Mouse (Mus musculus) mouse embryonic stem cell (cell line): ENCODE data around the gene Cavin3.

Experiments used
- in situ Hi-C, 2 experiments: fragments of 300-500 bp; cut with MboI; formaldehyde crosslinking; loops; 1 replicate in 1 of 2; 3 replicates in 1 of 2; pipeline ENCODE4 v1.14.3; 2019 to 2020; ENCODE audit warnings: low sequenced_read_pairs in 2 of 2, low pct_unique_long_range_greater_than_20kb in 1 of 2, mixed read lengths in 1 of 2; ENCODE audit not compliant: unreplicated experiment in 1 of 2

The Cavin3 gene

DNA sequence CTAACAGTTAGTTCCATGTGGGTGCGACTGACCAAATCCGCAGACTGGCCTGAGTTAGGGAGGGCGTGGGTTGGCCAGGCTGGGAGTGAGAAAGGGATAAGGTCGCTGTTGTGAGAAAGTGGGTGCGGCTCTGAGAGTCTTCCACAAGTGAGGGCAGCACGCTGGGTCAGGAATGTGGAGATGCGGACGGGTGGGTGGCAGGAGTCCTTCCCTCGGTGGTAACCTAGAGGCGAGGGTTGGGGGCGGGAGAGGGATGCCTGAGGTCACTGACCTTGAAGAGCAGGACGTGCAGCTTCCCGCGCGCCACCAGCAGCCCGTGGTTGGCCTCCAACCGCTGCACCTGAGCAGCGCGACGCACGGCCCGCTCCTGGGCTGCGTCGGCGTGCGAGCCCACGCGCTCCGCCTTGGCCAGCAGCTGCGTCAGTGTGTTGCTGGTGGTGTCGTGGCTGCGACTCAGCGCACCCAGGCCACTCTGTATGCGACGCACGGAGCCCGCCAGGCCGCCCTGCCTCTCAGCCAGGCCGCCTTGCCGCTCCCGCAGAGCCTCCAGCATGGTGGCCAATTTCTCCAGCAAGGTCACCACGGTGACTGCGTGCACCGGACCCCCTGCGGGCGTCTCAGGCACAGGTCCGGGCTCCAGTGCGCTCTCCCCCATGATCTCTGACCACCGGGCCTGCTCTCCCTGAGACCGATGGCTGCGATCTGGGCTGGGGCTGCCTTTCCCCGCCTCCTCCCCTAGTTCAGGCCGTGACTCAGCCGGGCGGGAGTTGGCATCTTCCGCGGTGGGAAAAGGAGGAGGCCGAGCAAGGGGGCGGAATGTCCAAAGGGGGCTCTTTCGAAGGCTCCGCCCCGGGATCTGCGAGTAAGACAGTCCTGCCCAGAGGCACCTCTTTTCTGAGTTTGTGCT is at the start of gene Cavin3:
Gene Cavin3 (minus strand): TSS at position 796 of the 907 bp plus-strand sequence.
- in situ Hi-C loops: no loop called here

DNA sequence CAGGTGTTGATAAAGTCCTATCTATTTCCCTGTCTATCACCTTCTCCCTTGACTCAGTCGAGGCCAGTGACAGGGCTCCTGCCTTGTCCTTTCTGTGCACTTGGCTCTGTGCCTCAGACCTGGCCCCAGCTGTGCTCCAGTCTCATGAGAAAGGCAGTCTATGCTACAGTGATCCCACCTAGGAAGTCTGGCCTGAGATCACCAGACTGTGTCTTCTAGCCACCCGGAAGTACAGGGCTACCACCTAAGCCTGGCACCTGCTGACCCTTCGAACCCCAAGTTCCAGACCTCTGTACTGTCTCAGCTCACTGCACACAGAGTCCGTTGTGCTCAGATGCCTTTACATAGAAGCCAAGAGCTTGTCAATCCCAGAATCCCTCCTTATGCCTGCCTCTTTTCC is 46.0 kb upstream of the Cavin3 start:
- in situ Hi-C loops: no loop called here

DNA sequence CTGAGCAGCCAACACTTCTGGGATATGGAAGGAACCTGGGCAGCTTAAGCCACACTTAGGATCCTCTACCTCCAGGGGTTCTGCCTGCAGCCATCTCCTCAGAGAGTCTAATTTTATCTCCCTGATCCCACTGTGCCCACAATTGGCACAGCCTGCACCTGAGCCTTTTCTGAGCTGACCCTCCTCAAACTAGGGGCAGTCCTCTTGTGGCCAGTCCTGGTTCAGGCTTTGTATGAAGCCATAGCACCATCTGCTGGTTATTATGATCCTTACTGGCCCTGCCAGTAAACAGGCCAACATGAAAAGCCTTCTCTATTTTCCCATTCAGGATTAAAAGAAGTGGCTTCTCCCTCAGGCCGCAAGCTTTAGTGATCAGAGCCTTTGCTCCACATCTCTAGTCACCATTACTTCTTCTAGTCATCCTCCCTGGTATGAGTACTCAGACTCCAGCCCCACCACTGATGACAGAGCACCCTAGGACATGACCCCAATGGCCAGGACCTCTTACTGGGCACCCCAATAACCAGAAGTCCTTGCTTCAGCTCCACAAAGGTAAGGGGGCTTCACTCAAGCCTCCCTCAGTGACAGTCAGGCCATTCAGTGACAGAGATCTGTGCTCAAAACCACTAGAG is 45.3 kb upstream of the Cavin3 start:
- in situ Hi-C loops: no loop called here

DNA sequence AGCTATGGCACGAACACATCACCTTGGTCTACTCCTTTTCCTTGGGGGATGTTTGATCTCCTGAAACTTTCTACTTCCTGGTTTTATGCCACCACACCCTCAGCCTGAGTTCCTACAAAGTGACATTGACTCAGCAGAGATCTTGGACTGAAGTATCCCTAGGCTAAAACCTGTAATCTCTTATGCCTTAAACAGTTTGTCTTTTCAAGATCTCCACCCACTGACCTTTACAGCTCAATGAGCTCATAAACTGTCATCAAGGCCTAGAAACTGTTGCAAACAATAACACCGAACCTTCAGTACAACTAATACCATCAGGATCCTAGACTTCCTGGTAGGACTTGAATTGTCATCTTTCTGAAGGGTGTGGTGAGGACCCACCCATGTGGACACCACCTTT is 42.1 kb upstream of the Cavin3 start:
- in situ Hi-C loops: loop anchor here (25.0 kb wide), 1 partner anchor 287 kb away; no protein-coding TSS in a partner anchor

DNA sequence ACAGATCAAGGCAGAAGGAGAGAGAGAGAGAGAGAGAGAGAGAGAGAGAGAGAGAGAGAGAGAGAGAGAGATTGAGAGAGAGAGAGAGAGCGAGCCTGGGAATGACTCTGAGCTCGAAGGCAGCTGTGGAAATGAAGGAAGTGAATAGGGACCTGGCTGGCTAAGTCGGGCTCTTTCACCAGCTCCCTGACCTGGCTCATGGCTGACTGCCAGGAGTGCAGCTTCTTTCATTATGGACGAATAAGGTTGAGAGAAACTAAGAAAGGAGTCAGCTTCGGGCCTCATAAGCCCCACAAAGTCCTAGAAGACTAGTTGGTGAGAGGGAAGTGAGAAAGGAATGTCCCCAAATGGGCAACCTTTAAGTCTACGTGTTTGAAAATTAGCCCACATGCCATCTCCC is 38.1 kb upstream of the Cavin3 start:
- in situ Hi-C loops: loop anchor here (25.0 kb wide), 1 partner anchor 283 kb away; no protein-coding TSS in a partner anchor

DNA sequence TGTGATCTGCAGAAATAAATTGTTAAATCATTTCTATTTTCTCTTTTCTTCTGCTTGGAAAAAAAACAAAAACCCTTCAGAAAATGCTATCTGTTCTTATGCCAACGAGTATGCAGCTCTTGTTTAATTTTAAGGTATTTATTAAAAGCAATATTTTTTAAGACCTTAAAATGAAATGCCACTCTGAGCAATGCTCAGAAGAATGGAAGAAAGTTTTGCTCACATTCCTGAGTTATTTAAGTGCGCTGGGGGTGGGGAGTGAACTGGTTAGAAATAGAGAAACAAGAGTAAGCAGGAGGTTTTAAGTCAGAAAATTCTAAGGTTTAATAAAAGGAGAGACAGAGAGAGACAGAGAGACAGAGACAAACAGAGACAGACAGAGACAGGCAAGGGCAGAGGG is 37.7 kb upstream of the Cavin3 start:
- in situ Hi-C loops: loop anchor here (25.0 kb wide), 1 partner anchor 282 kb away; no protein-coding TSS in a partner anchor

DNA sequence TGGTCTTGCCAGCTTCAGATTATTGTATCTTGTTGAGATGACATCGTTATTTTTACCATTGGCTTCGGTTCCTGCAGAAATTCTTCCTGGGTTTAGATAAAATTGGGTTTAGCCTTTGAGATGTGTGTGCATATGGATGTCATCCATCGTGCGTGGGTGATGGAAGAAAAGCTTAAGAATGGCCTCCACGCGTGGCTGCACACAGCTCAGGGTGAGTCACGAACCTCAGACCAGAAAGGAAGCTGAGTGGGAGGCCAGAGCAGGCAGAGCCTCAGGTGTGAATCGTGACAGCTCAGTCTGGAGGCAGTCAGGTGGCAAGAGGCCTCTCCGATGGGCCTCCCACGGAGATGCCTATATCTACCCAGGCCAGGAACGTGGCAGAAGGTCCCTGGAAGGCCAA is 37.2 kb upstream of the Cavin3 start:
- in situ Hi-C loops: loop anchor here (25.0 kb wide), 1 partner anchor 282 kb away; no protein-coding TSS in a partner anchor

DNA sequence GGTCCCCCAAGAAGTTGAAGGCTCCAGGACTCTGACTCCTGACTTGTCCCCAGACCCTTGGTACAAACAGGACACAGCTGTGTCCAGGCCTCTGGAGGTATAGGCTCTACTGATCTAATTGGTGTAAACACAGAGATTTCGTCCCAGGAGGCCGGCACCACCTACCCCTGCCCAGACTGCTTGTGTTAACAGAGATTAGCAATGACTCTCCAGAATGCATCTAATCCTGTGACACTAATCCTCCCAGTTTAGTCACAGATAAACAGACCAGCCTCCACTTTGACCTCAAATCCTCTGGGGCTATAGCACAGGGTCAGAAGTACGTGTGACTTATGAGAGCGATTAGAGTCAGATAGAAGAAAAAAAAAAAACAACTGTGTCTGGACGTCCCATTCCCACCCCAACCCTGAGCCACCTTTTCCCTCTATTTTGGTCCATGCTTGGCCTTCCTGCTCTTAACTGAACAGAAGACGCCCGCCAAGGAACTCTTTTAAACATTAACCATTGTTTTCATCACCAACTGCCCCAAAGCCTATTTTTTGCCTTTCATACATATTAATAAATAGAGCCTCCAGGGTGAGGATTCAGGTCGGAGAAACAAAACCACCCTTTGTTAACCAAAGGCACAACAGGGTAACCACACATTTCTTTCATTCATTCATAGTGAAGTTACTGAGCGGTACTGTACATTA is 34.7 kb upstream of the Cavin3 start:
- in situ Hi-C loops: loop anchor here (25.0 kb wide), 1 partner anchor 280 kb away; no protein-coding TSS in a partner anchor

DNA sequence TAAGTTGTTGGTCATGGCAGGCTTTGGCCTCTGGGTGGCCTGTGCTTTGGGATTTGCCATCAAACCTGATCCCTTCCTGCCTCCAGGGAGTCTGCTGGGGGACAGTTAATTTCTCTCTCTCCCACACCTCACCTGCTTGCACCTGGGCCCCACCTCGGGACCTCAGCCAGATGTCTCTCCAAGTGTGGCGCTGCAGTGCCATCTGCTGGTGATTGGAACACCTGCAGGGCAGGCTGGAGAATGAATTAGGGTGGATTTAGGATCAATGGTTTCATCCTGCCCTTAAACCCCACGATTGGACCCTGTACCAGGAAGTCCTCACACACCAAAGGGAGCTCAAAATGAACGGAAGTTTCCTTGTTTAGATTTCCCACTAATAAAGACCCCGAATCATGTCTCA is 33.1 kb upstream of the Cavin3 start:
- in situ Hi-C loops: loop anchor here (25.0 kb wide), 1 partner anchor 278 kb away; no protein-coding TSS in a partner anchor

DNA sequence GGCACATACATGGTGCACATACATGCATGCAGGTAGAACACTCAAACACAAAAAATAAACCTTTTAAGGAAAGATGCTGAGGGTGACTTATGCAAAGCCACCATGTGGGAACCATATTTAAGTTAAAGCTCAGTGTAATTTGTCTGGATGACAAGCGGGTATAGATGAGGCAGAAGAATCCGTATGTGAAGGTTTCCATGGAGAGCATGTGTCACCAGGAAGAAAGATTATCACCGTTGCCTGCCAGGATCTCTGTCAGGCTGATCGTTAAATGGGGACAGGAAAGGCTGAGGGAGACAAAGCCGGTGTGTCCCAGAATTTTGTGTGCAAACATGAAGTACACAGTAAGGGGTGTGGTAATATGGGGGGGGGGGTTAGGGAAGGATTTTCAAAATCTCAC is 32.5 kb upstream of the Cavin3 start:
- in situ Hi-C loops: loop anchor here (25.0 kb wide), 1 partner anchor 277 kb away; no protein-coding TSS in a partner anchor

DNA sequence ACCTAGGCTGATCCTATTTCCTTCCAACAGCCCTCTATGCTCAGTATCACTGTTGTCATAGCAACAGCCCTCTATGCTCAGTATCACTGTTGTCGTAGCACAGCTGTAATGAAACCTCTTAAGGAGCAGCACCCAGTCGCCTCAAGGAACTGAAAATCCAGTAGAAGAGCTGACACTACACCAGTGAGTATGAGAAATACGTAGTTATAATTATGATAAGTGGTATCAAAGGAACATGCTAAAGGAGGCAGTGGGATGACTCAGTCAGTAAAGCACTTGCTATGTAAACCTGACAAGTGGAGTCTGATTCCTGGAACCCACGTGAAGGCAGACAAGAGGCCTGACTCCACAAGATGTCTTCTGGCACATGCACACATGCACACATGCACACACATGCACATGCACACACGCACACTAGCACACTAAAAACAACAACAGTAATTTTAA is 31.8 kb upstream of the Cavin3 start:
- in situ Hi-C loops: loop anchor here (25.0 kb wide), 1 partner anchor 277 kb away; no protein-coding TSS in a partner anchor

DNA sequence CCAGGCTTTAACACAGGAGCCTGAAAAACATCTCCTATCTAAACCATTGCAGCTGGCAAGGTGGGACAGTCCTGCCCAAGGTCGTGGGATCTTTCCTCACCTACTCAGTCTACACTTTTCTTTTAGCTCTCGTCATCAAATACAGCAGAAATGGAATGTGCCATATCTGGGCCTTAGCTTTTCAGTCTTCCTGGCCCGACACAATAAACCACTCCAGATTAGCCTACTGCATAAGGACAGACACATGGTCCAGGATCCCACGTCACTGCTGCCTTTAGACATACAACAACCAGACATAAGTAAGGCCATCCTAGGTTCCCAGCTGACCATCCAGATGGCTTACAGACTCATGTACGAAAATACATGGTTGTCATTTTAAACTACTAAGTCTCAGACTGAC is 28.0 kb upstream of the Cavin3 start:
- in situ Hi-C loops: loop anchor here (25.0 kb wide), 1 partner anchor 273 kb away; no protein-coding TSS in a partner anchor

DNA sequence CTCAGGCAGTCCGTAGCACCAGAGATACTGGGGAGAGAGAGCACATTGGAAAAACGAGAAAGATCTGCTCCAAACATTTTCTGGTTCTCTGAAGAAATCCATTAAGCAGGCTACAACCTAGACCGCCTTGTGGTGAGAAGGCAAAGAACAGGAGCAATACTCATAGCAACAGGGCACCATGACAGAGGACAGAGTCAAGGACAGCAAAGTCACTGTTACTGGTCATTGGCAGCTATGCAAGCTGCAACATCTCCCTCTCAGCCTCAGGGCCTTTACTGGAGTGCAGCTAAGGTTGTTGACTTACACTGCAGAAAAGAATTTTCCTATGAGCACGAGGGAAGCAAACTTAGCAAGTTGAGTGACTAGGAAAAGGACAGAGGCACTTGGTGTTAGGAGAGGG is 25.2 kb upstream of the Cavin3 start:
- in situ Hi-C loops: loop anchor here (25.0 kb wide), 1 partner anchor 270 kb away; no protein-coding TSS in a partner anchor

DNA sequence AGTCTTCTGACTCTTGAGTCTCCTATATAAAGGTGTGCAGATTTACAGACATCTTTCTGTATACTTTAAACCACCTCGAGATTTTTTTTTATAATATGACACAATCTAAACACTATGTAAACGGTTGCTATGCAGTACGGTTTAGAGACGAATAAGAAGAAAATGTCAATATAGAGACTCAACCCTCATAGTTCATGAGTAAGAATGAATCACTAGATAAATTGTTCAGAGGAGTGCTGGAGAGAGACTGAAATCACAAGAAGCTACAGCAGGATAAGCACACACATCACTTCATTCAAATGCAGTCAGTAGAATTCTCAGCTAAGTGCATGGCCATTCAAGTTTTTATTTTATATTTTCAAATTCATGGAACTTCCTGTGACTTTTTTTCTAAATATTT is 19.9 kb upstream of the Cavin3 start:
- in situ Hi-C loops: loop anchor here (25.0 kb wide), 1 partner anchor 265 kb away; no protein-coding TSS in a partner anchor

DNA sequence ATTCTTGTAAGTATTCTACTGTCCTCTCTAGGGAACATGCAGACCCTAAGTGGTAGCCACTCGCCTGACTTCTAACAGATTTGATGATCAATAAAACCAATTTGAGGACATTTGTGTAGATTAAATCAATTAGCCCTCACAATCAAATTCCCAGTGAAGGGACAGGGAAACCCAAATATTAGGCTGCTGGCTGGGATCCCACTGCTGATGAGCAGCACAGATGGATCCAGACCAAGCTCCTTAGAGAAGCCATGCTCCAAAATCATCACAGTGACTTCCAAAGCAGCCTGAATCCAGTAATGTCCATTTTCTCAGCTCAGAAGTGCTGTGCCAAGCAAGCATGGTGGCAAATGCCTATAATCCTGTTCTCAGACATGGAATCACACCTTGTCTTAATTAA is 17.6 kb upstream of the Cavin3 start:
- in situ Hi-C loops: loop anchor here (25.0 kb wide), 1 partner anchor 262 kb away; no protein-coding TSS in a partner anchor

DNA sequence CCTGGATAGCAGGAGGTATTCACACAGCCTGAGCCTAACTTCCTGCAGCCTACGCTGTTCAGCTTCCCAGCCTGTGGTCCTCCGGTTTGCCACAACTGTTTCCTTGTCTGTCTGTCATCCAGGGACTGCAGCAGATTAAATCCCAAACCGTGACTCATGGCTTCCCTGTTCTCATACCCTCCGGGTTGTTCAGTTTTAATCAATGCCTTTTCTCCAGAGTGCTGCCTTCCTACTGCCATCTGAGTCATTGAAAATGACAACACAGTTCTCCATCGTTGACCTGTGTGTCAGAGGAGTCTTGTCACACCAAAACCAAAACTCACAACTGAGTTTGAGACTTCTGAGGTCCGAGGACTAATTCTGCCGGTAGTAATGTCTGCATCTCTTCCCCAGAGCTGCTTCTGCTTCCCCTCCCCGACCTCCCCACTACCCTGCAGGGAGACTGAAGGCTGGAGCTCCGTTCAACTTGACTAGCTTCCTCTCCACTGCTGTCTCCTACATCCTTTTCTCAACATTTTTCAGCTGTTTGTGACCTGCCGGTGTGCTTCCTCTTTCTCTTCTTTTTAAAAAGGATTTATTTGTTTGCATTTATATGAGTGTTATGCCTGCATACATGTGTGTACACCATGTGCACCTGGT is 16.9 kb upstream of the Cavin3 start:
- in situ Hi-C loops: no loop called here

DNA sequence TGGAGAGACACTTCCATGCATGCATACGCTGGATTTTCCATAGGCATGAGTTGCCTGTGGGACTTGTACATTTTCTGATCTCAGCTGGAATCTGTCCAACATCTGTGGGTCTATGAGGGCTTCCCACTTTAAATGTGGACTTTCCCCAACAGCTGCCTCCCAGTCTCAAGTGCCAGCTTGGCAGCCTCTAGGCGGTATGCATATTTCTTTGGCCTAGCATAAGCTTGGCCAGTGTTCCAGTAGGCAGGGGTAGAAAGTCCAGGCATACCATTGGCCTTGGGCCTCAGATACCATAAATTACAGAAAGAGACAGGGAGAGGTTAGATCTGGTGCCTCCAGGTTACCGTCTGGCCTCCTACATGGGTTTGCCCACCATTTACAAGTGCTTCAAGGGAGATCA is 15.8 kb upstream of the Cavin3 start:
- in situ Hi-C loops: no loop called here
